Comparison of ENCODE assay signal across 8 mouse cellular contexts in the genomic region with DNA sequence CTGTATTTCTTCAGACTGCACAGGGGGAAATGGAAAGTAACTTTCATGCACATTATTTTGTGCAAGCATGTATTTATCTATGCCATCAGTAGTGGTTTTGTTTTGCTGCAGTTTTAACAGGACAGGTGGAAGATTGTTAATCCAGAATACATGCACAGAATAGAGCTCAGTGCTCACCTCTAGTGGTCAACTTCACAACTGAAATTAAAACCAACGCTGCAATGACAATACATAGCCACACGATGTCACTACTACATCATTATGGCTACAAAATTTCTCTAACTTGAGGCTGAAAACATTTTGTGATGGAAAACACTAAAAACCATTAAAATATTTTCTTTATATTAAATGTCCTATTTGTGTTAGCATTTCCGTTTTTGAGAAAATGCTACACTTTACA. TPM values are rescaled to one million over a fixed set of nuclear protein-coding genes. Genes with fewer than 3 reads are reported as not detected.
A peak's percentile ranks its signal among the peaks of the same experiment; 100 is the strongest.
DNase-seq lines count a peak whose midpoint lies in the region; ATAC-seq and TF ChIP-seq lines count a peak whose summit lies in the region.

No protein-coding gene starts in this region.

- DNase-seq in kidney, adult 2 months, result peak; percentile 68
- no peak for DNase-seq in kidney, postnatal 4 days
- DNase-seq in G1E (ENCODE audit: low spot score), result no peak
- peak; percentile 10 for DNase-seq in cerebellum, adult 11-12 months
- DNase-seq in heart, postnatal 14 days, result peak; percentile 2 to 28
- peak; percentile 54 to 62 for DNase-seq in left cerebral cortex, postnatal 14 days (ENCODE audit: low spot score in 2 of 2)
- DNase-seq in retina, embryonic 14.5 days (ENCODE audit: low spot score), result peak; percentile 78

- no peak for ATAC-seq in G1E (ENCODE audit: extremely low read depth, insufficient number of reproducible peaks, low FRiP score, poor library complexity, severe bottlenecking)
- ATAC-seq in erythroblast, adult 5-6 weeks (replicated peaks; ENCODE audit: low FRiP score, poor library complexity, severe bottlenecking), result no peak

- H3K36me3 ChIP-seq in kidney, adult 2 months (ENCODE audit: control insufficient read depth, insufficient read depth, low read length), result no peaks in the 10 kb centered on the region
- no peaks in the 10 kb centered on the region for H3K36me3 ChIP-seq in G1E (replicated peaks)

- H3K4me3 ChIP-seq in kidney, adult 2 months (ENCODE audit: insufficient read depth, low read depth, low read length), result no peak overlapping the region
- H3K4me3 ChIP-seq in G1E (ENCODE audit: low read depth, low read length), result no peak overlapping the region

- H3K9me3 ChIP-seq in G1E (replicated peaks), result no peaks in the 10 kb centered on the region

- TF ChIP-seq CTCF in kidney, adult 2 months (conservative IDR thresholded peaks at IDR 0.05; ENCODE audit: insufficient read depth, insufficient read length, low read depth, low read length), result peak; percentile 34
- peak; percentile 24; the same call in 1 of the 2 replicates for TF ChIP-seq CTCF in G1E (IDR thresholded peaks at IDR 0.05; ENCODE audit: low read depth, low read length)

- intact Hi-C loops in heart, postnatal 14 days (cut with DNase I), result loop anchor here (1.0 kb wide), 1 partner anchor 114 kb away; no protein-coding TSS in a partner anchor
- intact Hi-C loops in left cerebral cortex, postnatal 14 days (cut with DNase I), result loop anchor here (1.0 kb wide), 1 partner anchor 114 kb away; no protein-coding TSS in a partner anchor

- peaks cover 2% of the 10 kb centered on the region; the same call in 1 of the 2 replicates for H3K4me1 ChIP-seq in kidney, adult 2 months (ENCODE audit: control insufficient read depth, insufficient read depth, low read length)
- H3K4me1 ChIP-seq in G1E (ENCODE audit: insufficient read depth, low read depth, low read length), result no peaks in the 10 kb centered on the region

- no peaks in the 10 kb centered on the region for H3K27me3 ChIP-seq in kidney, adult 2 months (replicated peaks; ENCODE audit: control insufficient read depth, insufficient read depth, low read length)
- H3K27me3 ChIP-seq in G1E (ENCODE audit: insufficient read depth, low read length), result peaks cover 4% of the 10 kb centered on the region; the same call in 1 of the 2 replicates

- TF ChIP-seq POLR2A in kidney, adult 2 months (IDR thresholded peaks at IDR 0.05; ENCODE audit: low read depth, low read length), result no peak

- 1% methylated on average over 3 of the region's 3 CpGs for WGBS in kidney, adult 2 months

- no peak overlapping the region for H3K27ac ChIP-seq in kidney, adult 2 months (ENCODE audit: insufficient read depth, low read depth, low read length)

RNA-seq across cellular contexts. Expression of a gene that starts 3.6 kb away (rescaled TPM):
- 0.09 and 0.11 TPM in 2 replicates for polyA plus RNA-seq in kidney, adult 2 months (2012; rRNA removed)
- total RNA-seq in G1E (2014; fragmentation: Nextera tagmentation) (not detected in 2 replicates), G1E (2017) (under 0.01 TPM in 2 replicates)
- polyA plus RNA-seq in G1E (2012), result not detected in 2 replicates
- not detected for total RNA-seq in heart, postnatal 14 days (2021)
- under 1 TPM; 0.51 to 0.61 TPM for total RNA-seq in left cerebral cortex, postnatal 14 days (2021)
- total RNA-seq in erythroblast, adult 5-6 weeks (2015; ENCODE audit: low replicate concordance), result not detected in 2 replicates
- not detected in 2 replicates for total RNA-seq in erythroblast, adult 5-6 weeks (2017; ENCODE audit: low replicate concordance)

RNA-seq across cellular contexts. Expression of a gene that starts 26.3 kb away (rescaled TPM):
- polyA plus RNA-seq in kidney, adult 2 months (2012; rRNA removed), result 11.0 and 15.5 TPM in 2 replicates
- total RNA-seq in G1E (2014; fragmentation: Nextera tagmentation) (7.8 and 9.1 TPM in 2 replicates), G1E (2017) (6.9 and 7.7 TPM in 2 replicates)
- 0.19 and 0.72 TPM in 2 replicates for polyA plus RNA-seq in G1E (2012)
- 1 to 10 TPM; 5.6 to 5.7 TPM for total RNA-seq in heart, postnatal 14 days (2021)
- total RNA-seq in left cerebral cortex, postnatal 14 days (2021), result 10 to 100 TPM; 22.7 to 25.5 TPM
- 7.5 and 7.9 TPM in 2 replicates for total RNA-seq in erythroblast, adult 5-6 weeks (2015; ENCODE audit: low replicate concordance)
- 3.6 and 4.5 TPM in 2 replicates for total RNA-seq in erythroblast, adult 5-6 weeks (2017; ENCODE audit: low replicate concordance)

Comparison
In these comparisons a context has a peak if more than half of its experiments do, and no peak if none do; other contexts are left out.
1. DNase-seq: peak in kidney, adult 2 months (single experiment), cerebellum, adult 11-12 months (single experiment), heart, postnatal 14 days (2 of 2), left cerebral cortex, postnatal 14 days (2 of 2) and retina, embryonic 14.5 days (single experiment); none in kidney, postnatal 4 days (0 of 2) and G1E (single experiment).